Mouse (Mus musculus) thymus, postnatal 36 days (tissue): Measurements from ENCODE around the gene Vegfc.

Source experiments
- DNase-seq, 2 experiments: peaks; one replicate each; pipeline ENCODE4 v3.0.0; 2022; ENCODE audit warnings: mixed read lengths in 2 of 2

Gene Vegfc

DNA sequence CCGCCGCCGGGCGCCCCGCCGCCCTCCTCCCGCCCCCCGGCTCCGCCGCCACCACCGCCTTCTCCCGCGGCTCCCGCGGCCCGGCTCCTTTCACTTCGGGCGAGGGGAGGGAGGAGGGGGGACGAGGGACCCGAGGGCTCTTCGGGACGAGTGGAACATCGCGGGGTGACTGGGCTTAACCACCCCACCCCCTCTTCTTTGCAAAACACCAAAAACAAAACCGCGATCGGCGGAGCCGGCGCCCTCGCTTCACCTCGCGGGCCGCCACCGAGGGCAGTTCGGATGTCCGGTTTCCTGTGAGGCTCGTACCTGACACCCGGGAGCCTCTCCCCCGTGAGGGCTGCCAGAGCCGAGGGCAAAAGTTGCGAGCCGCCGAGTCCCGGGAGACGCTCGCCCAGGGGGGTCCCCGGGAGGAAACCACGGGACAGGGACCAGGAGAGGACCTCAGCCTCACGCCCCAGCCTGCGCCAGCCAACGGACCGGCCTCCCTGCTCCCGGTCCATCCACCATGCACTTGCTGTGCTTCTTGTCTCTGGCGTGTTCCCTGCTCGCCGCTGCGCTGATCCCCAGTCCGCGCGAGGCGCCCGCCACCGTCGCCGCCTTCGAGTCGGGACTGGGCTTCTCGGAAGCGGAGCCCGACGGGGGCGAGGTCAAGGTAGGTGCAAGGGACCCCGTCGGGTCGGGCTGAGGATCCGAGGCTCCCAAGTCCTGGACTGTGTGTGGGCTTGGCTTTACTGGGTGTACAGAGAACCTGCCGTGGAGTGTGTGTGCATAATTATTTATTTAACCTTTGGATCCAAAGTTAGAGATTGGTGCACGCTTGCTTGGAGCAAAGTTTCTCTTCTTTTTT, at the start of gene Vegfc:
Gene Vegfc (plus strand): TSS at position 336 of the 850 bp plus-strand sequence.
- DNase-seq: peak; percentile 31 to 33

DNA sequence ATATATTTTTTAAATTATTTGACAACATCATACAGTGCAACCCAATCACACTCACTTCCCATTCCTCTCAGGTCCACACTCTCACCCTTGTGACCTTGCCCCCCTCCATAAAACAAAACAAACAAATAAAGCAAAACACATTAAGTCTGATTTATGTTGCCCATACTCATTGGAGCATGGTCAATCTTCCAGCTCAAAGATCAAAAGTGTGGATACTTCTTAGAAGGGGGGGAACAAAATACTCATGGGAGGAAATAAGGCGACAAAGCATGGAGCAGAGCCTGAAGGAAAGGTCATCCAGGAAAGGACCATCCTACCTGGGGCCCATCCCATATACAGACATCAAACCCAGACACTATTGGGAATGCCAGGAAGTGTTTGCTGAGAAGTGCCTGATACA, 42.8 kb upstream of the Vegfc start:
- DNase-seq: no peak

GRCm38 (mm10) chr8:54042601-54043000, 34.8 kb upstream of the Vegfc start:
- DNase-seq: no peak

DNA sequence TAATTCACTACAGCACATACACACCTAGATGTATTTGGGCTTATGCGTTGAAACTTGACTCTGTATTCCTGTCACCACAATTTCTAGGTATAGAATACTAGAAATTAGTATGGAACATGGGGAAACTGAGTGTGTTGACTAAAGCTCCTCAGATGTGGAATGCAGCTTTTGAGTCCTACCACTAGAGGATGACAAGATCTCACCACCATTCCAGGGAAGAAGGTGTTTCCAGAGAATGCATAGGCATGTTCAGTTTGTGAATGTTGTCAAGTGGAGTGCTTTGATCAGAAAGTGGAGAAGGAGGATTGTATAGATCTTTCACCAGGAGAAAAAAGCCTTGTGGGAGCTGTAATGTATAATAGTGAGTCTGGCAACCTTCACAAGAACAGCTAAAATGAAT, 33.9 kb upstream of the Vegfc start:
- DNase-seq: no peak

DNA sequence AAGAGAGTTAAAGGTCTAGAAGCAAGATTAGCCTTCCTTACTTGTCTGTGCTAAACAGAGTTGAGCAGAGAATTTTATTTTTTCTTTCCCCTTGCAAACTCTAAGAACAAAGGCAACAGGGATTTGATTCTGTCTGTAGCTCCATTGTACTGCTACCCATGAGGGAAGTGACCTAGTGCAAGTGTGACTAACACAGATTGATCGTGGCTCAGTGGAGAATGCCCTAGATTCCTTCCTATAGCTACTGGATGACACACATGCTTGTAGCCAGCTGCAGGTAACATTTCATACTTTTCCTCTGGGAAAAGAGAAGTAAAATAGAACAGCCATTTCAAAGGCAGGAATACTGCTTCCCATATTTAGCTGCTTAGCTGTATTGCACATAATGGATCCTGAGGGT, 24.2 kb upstream of the Vegfc start:
- DNase-seq: no peak

DNA sequence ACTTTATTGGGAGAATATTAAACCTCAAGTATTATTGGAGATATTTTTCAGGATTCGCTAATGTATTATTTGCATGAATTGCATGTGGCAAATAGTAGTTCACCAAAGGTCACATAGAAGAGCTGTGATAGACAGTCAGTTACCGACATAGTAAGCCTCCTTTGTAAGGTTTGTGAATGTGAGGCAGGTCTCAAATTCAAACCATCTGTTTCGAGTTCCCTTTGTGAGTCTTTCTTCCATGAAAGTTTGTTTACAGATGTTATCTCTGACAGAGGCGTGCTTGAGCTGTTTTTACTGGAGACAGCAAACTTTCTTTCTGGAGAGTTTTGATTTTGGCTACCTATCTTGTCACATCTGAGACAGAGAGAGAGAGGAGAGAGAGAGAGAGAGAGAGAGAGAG, 11.9 kb upstream of the Vegfc start:
- no peak for DNase-seq

DNA sequence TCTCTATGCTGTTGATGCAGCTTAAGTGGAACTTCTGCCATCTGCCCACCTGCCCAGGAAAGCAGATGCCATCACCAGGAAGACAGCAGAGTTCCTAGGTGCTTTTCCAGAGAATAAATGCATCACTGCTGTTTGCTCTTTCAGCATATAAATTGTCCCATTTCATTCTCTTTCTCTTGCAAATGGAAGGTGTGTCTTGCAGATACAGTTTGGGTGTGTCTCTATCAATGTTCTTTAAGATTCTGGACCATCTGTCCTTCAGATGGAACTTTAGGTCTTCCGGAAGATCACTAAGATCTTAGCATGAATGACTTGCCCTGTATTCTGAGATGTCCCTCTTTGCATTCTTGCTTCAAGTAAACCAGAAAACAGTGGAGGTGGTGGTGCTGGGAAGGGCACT, 1.1 kb upstream of the Vegfc start:
- no peak for DNase-seq

DNA sequence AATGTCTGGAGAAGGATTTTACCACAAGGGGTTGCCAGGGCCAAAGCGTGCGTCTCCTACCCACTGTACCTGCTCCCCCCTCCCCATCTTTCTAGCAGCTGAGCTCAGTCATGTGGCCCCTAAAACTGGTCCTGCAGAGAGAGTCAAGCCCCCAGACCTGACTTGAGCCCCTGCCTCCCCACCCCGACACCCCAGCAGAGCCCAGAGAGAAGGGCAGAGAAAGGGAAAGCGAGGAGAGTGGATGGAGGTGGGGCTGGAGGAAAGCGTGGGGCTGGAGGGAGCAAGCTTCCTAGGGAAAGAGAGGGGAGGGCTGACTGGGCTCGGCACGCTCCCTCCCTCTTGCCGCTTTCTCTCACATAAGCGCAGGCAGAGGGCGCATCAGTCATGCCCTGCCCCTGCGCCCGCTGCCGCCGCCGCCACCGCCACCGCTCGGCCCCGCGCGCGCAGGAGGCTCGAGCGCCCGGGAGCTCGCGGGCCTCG, 575 bp upstream of the Vegfc start:
- no peak for DNase-seq

DNA sequence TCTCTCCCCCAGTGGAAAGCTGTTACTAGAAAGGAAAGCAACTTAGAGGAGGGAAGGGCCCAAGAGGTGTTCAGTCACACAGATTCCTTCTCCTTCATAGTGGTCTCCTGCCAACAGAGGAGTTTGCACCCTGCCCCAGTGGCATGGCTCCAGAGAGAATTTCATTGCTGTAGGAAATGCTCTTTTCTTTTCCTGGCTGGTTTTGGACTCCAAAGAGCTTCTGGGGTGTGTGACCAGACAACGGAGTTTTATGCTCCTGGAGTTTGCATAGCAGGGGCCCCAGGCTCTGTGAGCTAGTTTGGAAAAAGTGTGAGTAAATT, 675 bp downstream of the Vegfc start:
- no peak for DNase-seq

DNA sequence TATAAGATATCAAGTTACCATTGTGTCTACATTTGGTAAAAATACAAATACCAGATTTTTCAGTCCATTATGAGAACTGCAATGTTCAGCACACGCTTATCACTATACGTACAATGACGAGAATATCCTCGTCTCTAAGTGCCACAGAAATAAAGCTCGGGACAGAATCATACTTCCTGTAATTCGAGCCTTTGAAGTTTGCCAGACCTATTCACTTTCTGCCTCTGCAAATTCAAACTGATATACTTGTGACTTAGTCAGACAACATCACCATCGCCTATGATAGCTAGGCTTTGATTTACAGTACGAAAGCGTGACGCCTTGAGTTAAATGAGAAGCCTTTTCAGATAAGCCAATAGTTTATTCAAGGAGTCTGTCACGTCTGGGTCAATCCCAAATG, 1.6 kb downstream of the Vegfc start:
- DNase-seq: no peak

GRCm38 (mm10) chr8:54079601-54080000, 2.2 kb downstream of the Vegfc start:
- no peak for DNase-seq

- no peak for DNase-seq
Observed at GRCm38 (mm10) chr8:54085896-54086295, 8.5 kb downstream of the Vegfc start.

DNA sequence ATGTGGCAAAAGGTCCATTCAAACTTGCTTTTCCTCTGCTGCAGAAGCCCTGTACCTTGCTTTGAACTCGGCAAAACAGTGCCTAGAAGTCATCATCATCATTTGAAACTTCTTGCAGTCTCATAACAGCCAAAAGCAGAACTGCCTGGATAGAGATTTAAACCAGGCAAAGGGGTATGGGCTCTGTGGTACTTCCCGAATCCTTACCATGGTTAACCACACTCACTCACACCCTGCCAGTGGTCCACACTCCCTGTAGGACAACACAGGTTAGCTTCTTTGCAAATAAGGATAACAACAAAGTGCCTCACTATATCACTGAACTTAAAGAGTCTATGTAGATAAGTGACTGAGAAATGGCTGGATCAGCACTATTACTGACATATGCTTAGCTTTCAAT, 9.7 kb downstream of the Vegfc start:
- DNase-seq: no peak

GRCm38 (mm10) chr8:54089204-54089603, 11.8 kb downstream of the Vegfc start:
- no peak for DNase-seq

GRCm38 (mm10) chr8:54089901-54090300, 12.5 kb downstream of the Vegfc start:
- no peak for DNase-seq

DNA sequence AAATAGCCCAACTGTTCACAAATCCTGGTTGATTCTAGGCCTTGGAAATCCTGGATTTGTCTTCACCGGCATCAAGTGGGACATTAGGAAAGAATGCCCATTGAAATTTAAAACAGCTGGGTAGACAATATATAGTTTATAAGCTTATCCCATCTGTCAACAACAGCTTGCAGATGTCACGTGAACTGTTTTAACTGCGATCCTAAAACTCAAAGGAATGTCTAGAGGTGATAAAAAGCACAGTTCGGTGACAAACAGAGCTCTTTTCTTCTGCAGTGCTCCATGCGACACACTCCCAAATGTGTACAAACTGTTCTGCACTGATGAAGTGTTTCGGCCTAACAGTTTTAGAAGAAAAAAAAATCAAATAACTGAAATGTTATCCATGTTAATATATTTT, 22.7 kb downstream of the Vegfc start:
- DNase-seq: no peak

DNA sequence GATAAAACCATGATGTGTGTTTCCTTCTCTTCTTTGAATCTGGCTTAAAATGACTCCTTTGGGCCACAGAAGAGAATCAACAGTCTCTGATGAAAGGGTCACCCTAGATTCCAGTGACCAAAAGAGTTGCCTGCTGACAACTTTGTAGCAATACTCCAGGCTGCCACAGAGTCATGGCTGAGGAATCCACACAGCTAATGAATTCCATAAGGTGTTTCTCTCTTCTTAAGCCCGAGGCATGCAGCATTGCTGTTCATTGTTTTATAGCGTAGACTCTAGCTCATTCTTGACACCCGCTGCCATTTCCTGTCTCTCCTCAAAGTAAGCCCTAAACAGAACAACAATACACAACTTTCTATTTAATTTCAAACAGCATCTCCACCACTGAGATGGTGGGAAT, 37.2 kb downstream of the Vegfc start:
- DNase-seq: no peak

GRCm38 (mm10) chr8:54120115-54120514, 42.7 kb downstream of the Vegfc start:
- no peak for DNase-seq

- DNase-seq: no peak
Observed at GRCm38 (mm10) chr8:54121942-54122341, 44.5 kb downstream of the Vegfc start.

DNA sequence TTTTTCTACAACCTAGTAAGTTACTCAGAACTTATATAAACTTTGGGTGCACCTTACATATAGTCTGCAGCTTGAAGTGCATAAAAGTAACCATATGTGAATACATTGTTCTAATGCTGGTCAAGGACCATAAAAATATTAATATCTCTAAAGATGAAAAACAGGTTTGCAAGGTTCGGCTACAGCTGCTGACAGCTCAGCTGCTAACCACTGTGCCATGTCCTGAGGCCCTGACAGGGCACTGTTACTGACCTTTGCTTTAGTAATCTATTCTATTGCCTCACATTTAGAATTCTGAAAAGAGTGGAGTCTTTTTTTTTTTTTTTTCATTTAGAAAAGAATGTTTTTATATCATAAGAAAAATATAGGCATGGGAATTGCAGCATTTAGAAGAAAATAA, 44.9 kb downstream of the Vegfc start:
- no peak for DNase-seq

DNA sequence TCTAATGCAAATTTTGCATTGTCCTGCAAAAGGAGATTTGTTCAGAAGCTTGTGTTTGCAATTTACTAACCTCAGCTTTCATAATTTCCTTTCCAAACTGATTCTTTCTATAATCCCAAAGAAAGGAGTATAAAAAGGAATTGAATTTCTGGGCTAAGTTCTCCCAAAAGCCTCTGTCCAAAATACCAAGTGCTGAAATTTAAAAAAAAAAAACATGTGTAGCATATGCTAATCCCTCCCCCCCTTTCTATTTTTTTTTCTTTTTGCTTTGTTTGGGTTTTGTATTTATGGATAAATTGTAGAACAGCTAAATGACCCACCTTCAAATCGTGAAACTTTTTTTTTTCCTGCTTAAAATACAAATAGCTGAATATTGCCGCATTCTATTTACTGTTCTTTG, 53.2 kb downstream of the Vegfc start:
- no peak for DNase-seq

DNA sequence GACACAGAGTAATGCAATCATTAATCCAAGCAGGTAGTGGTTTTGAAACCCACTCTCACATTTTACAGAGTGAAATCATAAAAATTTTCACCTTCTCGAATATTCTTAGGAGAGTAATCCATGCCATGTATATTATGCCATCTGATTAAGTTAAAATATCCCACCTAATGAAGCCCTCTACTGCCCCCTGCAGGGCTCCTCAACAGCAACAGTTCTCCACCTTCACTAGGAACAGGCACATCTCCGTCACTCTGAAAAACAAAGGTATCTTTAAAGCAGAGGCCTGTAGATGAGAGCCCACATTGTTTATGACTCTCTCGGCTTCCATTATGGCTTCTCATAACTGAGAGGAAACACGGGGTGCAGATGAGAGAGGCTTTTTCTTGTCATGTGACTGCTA, 75.8 kb downstream of the Vegfc start:
- DNase-seq: peak; percentile 8 to 15

GRCm38 (mm10) chr8:54163505-54163904, 86.1 kb downstream of the Vegfc start:
- DNase-seq: no peak

DNA sequence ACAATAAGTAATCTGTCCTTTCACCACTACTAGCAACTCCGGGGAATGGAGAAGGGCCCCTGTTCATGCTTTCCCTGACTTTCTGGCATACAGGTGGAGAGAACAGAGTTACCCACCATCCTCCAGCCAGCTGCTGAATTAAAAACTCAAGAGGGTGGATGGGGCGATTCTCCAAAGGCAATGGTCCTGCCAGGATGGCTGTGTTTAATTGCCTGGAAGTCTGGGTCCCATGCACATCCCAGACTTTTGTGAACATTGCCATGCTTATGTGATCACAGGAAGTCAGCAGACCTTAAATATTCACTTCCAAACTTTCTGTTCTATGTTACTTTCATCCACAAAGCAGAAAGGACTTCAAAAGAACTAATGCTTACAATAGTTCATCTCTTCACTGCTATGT, 107.9 kb downstream of the Vegfc start:
- DNase-seq: no peak

DNA sequence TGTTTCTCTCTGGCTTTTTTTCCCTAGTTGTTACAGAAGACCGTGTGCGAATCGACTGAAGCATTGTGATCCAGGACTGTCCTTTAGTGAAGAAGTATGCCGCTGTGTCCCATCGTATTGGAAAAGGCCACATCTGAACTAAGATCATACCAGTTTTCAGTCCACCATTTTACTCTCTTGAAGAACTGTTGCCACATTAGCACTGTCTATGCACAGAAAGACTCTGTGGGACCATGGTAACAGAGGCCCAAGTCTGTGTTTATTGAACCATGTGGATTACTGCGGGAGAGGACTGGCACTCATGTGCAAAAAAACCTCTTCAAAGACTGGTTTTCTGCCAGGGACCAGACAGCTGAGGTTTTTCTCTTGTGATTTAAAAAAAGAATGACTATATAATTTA, 108.5 kb downstream of the Vegfc start:
- no peak for DNase-seq
